Mouse (Mus musculus): ENCODE data around the gene Rnf130. TPM values are rescaled to one million over a fixed set of nuclear protein-coding genes. Genes with fewer than 3 reads are reported as not detected.

The Rnf130 gene
- polyA plus RNA-seq (2014; fragmentation: Illumina TruSeq; extraction: RNeasy Lipid Tissue Mini Kit (QIAGEN cat#74804); ENCODE audit: low replicate concordance), result 58.8 TPM

GRCm38 (mm10) chr11:50024833-50025720 lies at the start of gene Rnf130:
TSS of gene Rnf130 (plus strand) at chr11:50025346.

GRCm38 (mm10) chr11:50130811-50131766 lies 105.9 kb downstream of the Rnf130 start, which contains the start of gene Tbc1d9b:
TSS of gene Tbc1d9b (plus strand) at chr11:50131396.

Other genes with a start within 250 kb of the Rnf130 start
- gene Gfpt2, start 231.2 kb upstream of the Rnf130 start, polyA plus RNA-seq (2014; fragmentation: Illumina TruSeq; extraction: RNeasy Lipid Tissue Mini Kit (QIAGEN cat#74804); ENCODE audit: low replicate concordance), result 0.19 TPM
- 79.3 TPM for gene Mapk9, start 178.6 kb upstream of the Rnf130 start, polyA plus RNA-seq (2014; fragmentation: Illumina TruSeq; extraction: RNeasy Lipid Tissue Mini Kit (QIAGEN cat#74804); ENCODE audit: low replicate concordance)
- not detected for gene Rasgef1c, start 123.5 kb upstream of the Rnf130 start, polyA plus RNA-seq (2014; fragmentation: Illumina TruSeq; extraction: RNeasy Lipid Tissue Mini Kit (QIAGEN cat#74804); ENCODE audit: low replicate concordance)
- gene Tbc1d9b, start 106.0 kb downstream of the Rnf130 start, polyA plus RNA-seq (2014; fragmentation: Illumina TruSeq; extraction: RNeasy Lipid Tissue Mini Kit (QIAGEN cat#74804); ENCODE audit: low replicate concordance), result 2.2 TPM
- not detected for gene Mrnip, start 149.1 kb downstream of the Rnf130 start, polyA plus RNA-seq (2014; fragmentation: Illumina TruSeq; extraction: RNeasy Lipid Tissue Mini Kit (QIAGEN cat#74804); ENCODE audit: low replicate concordance)
- gene Sqstm1, start 185.5 kb downstream of the Rnf130 start, polyA plus RNA-seq (2014; fragmentation: Illumina TruSeq; extraction: RNeasy Lipid Tissue Mini Kit (QIAGEN cat#74804); ENCODE audit: low replicate concordance), result 102 TPM
- 1.6 TPM for gene Mgat4b, start 185.5 kb downstream of the Rnf130 start, polyA plus RNA-seq (2014; fragmentation: Illumina TruSeq; extraction: RNeasy Lipid Tissue Mini Kit (QIAGEN cat#74804); ENCODE audit: low replicate concordance)
- not detected for gene Ltc4s, start 213.3 kb downstream of the Rnf130 start, polyA plus RNA-seq (2014; fragmentation: Illumina TruSeq; extraction: RNeasy Lipid Tissue Mini Kit (QIAGEN cat#74804); ENCODE audit: low replicate concordance)